ENCODE assay signal across 8 mouse cellular contexts in the genomic region with DNA sequence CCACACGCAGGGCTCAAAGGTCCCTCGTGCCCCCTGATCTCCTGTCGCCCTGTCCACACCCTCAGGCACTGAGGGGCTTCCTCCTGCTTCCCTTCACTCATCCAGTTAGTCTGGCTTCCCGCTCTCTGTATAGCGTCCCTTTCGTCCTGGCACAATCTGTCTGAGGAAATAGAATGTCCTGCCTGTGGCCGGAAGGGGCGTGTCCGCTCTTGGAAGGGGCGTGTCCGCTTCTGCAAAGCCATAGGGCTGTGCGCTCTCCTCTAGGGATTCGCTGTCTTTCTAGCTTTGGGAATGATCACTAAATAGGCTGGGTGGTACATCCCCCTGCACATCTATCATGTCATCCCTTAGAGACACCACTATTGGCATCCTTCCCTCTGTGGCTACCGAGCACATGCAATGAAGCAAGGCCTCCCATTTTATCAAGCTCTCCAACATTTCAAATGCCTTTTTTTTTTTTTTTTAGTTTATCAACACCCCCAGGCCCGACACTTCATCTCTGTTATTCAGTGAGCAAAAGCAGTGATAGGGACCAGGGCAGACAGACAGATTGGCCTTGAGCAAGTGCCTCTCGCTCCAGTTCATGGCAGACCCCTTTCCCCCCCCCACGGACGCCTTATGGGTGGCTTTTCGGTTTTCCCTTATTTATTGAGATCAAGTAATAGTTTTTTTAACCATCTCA. TPM values are rescaled to one million over a fixed set of nuclear protein-coding genes. Genes with fewer than 3 reads are reported as not detected.
A peak's percentile ranks its signal among the peaks of the same experiment; 100 is the strongest.
DNase-seq lines count a peak whose midpoint lies in the region; ATAC-seq and TF ChIP-seq lines count a peak whose summit lies in the region.

No protein-coding gene starts in this region.

- peaks cover 5% of the 10 kb centered on the region; the same call in 1 of the 2 replicates for H3K4me1 ChIP-seq in kidney, embryonic 15.5 days
- no peaks in the 10 kb centered on the region for H3K4me1 ChIP-seq in hindbrain, embryonic 11.5 days (replicated peaks; ENCODE audit: control insufficient read depth, insufficient read depth, low read length)

- H3K27me3 ChIP-seq in kidney, embryonic 15.5 days = 0 out of 2 replicates have a peak, but pooled peaks cover 6% of the 10 kb centered on the region
- H3K27me3 ChIP-seq in hindbrain, embryonic 11.5 days (ENCODE audit: control insufficient read depth, insufficient read depth, low read length) = no peaks in the 10 kb centered on the region

- 0 out of 2 replicates have a peak overlapping the region, but pooled peaks have one; percentile 4 for H3K4me3 ChIP-seq in kidney, embryonic 15.5 days (replicated peaks)
- H3K4me3 ChIP-seq in hindbrain, embryonic 11.5 days (ENCODE audit: low read depth, low read length) = no peak overlapping the region
- H3K4me3 ChIP-seq in left cerebral cortex, adult 2 months = no peak overlapping the region

- H3K9ac ChIP-seq in kidney, embryonic 15.5 days = no peak overlapping the region
- H3K9ac ChIP-seq in hindbrain, embryonic 11.5 days (ENCODE audit: low read depth, low read length) = no peak overlapping the region

- 0 out of 2 replicates have a peak, but pooled peaks have one; percentile 18 for ATAC-seq in kidney, embryonic 15.5 days (replicated peaks; ENCODE audit: low FRiP score)
- ATAC-seq in hindbrain, embryonic 11.5 days (ENCODE audit: low FRiP score) = no peak; the same call in 1 of the 2 replicates

- no peak overlapping the region for H3K27ac ChIP-seq in kidney, embryonic 15.5 days
- H3K27ac ChIP-seq in hindbrain, embryonic 11.5 days (ENCODE audit: low read depth, low read length) = no peak overlapping the region
- no peak overlapping the region for H3K27ac ChIP-seq in left cerebral cortex, adult 2 months

- no peaks in the 10 kb centered on the region for H3K9me3 ChIP-seq in kidney, embryonic 15.5 days (replicated peaks)
- H3K9me3 ChIP-seq in hindbrain, embryonic 11.5 days (ENCODE audit: control insufficient read depth, low read length) = no peaks in the 10 kb centered on the region

- no peak for TF ChIP-seq CTCF in left cerebral cortex, adult 2 months (IDR thresholded peaks at IDR 0.05)

- no peak for DNase-seq in kidney, adult 11 months
- DNase-seq in WW6 (ENCODE audit: low read depth, low spot score) = peak; percentile 9
- peak; percentile 48 for DNase-seq in hindbrain, embryonic 11.5 days (ENCODE audit: low spot score)
- DNase-seq in lung, postnatal 14 days = peak; percentile 42
- DNase-seq in cerebellum, postnatal 10 days = no peak
- DNase-seq in left cerebral cortex, adult 2 months (ENCODE audit: extremely low spot score in 1 of 2, low spot score in 2 of 2) = no peak
- no peak for DNase-seq in frontal cortex, postnatal 25 days (ENCODE audit: low spot score in 2 of 2)

- 57% methylated on average over 19 of the region's 19 CpGs for WGBS in kidney, embryonic 15.5 days
- 50% methylated on average over 19 of the region's 19 CpGs for WGBS in hindbrain, embryonic 11.5 days

- peak overlapping the region; percentile 34 for H3K4me2 ChIP-seq in kidney, embryonic 15.5 days
- 0 out of 2 replicates have a peak overlapping the region, but pooled peaks have one; percentile 19 for H3K4me2 ChIP-seq in hindbrain, embryonic 11.5 days (replicated peaks; ENCODE audit: low read depth, low read length)

- no peaks in the 10 kb centered on the region for H3K36me3 ChIP-seq in kidney, embryonic 15.5 days
- H3K36me3 ChIP-seq in hindbrain, embryonic 11.5 days (ENCODE audit: control insufficient read depth, insufficient read depth, low read length) = no peaks in the 10 kb centered on the region

- intact Hi-C loops in left cerebral cortex, adult 2 months (cut with DNase I) = no loop called here

RNA-seq across cellular contexts. Expression of a gene that starts 13.6 kb away (rescaled TPM):
- polyA plus RNA-seq in kidney, embryonic 15.5 days (2015; fragmentation: Nextera tagmentation; extraction: Ambion mirVana) = 0.74 and 1.0 TPM in 2 replicates
- polyA plus RNA-seq in hindbrain, embryonic 11.5 days (2014; fragmentation: Nextera tagmentation; extraction: Ambion mirVana) = 0.18 TPM in 1 of 2 replicates, not detected in the other
- total RNA-seq in left cerebral cortex, adult 2 months (2021) = under 1 TPM; 0.72 to 0.89 TPM

Comparison
In these comparisons a context has a peak if more than half of its experiments do, and no peak if none do; other contexts are left out.
1. DNase-seq: peak in WW6 (single experiment), hindbrain, embryonic 11.5 days (single experiment) and lung, postnatal 14 days (single experiment); none in kidney, adult 11 months (single experiment), cerebellum, postnatal 10 days (0 of 2), left cerebral cortex, adult 2 months (0 of 2) and frontal cortex, postnatal 25 days (0 of 2).